Mouse (Mus musculus) stomach, embryonic 16.5 days (tissue): ENCODE measurements at regions not wholly inside any gene's neighbourhood (a gene's known extent, or its start where the extent isn't known, plus 50 kb on each side); places are given as distances from the start of the nearest gene placed in this dataset. TPM values are rescaled to one million over a fixed set of nuclear protein-coding genes. Genes with fewer than 3 reads are reported as not detected.

ENCODE experiments used
- ATAC-seq: fragments of 200-750 bp; cut with Nextera tagmentation; 2 replicates; pipeline ENCODE4 v1.8.0; 2017; ENCODE audit warnings: moderate number of reproducible peaks, moderate TSS enrichment; ENCODE audit not compliant: insufficient read depth, low FRiP score
- H3K27ac ChIP-seq: fragments of 300-500 bp; sonication (generic); 2 replicates; pipeline ENCODE4 v1.5.1; 2014; ENCODE audit warnings: low read length
- H3K27me3 ChIP-seq: fragments of 300-500 bp; sonication (generic); 2 replicates; pipeline ENCODE4 v1.6.1; 2014; ENCODE audit warnings: low read length, control low read depth, mixed read lengths; ENCODE audit not compliant: control insufficient read depth, insufficient read depth
- H3K36me3 ChIP-seq: fragments of 300-500 bp; sonication (generic); 2 replicates; pipeline ENCODE4 v1.6.1; 2014; ENCODE audit warnings: low read length; ENCODE audit not compliant: control insufficient read depth, insufficient read depth
- H3K4me1 ChIP-seq: fragments of 300-500 bp; sonication (generic); 2 replicates; pipeline ENCODE4 v1.6.1; 2014; ENCODE audit warnings: low read length, control low read depth, mixed read lengths; ENCODE audit not compliant: control insufficient read depth, insufficient read depth
- H3K4me2 ChIP-seq: fragments of 300-500 bp; sonication (generic); 2 replicates; pipeline ENCODE4 v1.6.1; 2014; ENCODE audit warnings: low read depth, low read length, mixed read lengths
- H3K4me3 ChIP-seq: fragments of 300-500 bp; sonication (generic); replicated peaks from 2 replicates; pipeline ENCODE4 v1.5.1; 2014; ENCODE audit warnings: mild to moderate bottlenecking, low read length
- H3K9ac ChIP-seq: fragments of 300-500 bp; sonication (generic); 2 replicates; pipeline ENCODE4 v1.6.1; 2014; ENCODE audit warnings: low read length
- H3K9me3 ChIP-seq: fragments of 300-500 bp; sonication (generic); replicated peaks from 2 replicates; pipeline ENCODE4 v1.6.1; 2016; ENCODE audit warnings: low read length, control low read depth; ENCODE audit not compliant: control insufficient read depth
- WGBS: fragments of 180-500 bp; shearing (Covaris S2); extraction: QIAGEN DNeasy Blood & Tissue Kit; methylation state at CpG from one replicate; pipeline ENCODE4 v1.1.7; 2014; 5-methylcytosine and 5-hydroxymethylcytosine counted together
- microRNA-seq: library from miRNA; unstranded; fragments of <30 nt; microRNA quantifications from one replicate; pipeline ENCODE4, GENCODE M21; 2016

GRCm38 (mm10) chr12:94862720-94863119, 829.3 kb upstream of the Flrt2 start:
- Histone ChIP-seq H3K9ac (no peak overlapping the region), H3K4me2 (no peak overlapping the region), H3K36me3 (no peaks in the 10 kb centered on the region), H3K27ac (no peak overlapping the region), H3K4me1 (no peaks in the 10 kb centered on the region), H3K4me3 (no peak overlapping the region), H3K27me3 (no peaks in the 10 kb centered on the region), H3K9me3 (no peaks in the 10 kb centered on the region)
- no peak for ATAC-seq

GRCm38 (mm10) chr12:94910816-94911215, 781.2 kb upstream of the Flrt2 start:
- no peaks in the 10 kb centered on the region for H3K27me3 ChIP-seq
- no peak for ATAC-seq
- H3K4me2 ChIP-seq, result no peak overlapping the region
- no peak overlapping the region for H3K27ac ChIP-seq
- no peak overlapping the region for H3K4me3 ChIP-seq
- no peaks in the 10 kb centered on the region for H3K9me3 ChIP-seq
- H3K36me3 ChIP-seq, result no peaks in the 10 kb centered on the region
- 73% methylated on average over 2 of the region's 2 CpGs for WGBS
- H3K9ac ChIP-seq, result no peak overlapping the region
- no peaks in the 10 kb centered on the region for H3K4me1 ChIP-seq

- Histone ChIP-seq H3K27ac (no peak overlapping the region), H3K4me2 (no peak overlapping the region), H3K36me3 (no peaks in the 10 kb centered on the region), H3K27me3 (no peaks in the 10 kb centered on the region), H3K9me3 (no peaks in the 10 kb centered on the region), H3K4me3 (no peak overlapping the region), H3K4me1 (no peaks in the 10 kb centered on the region), H3K9ac (no peak overlapping the region)
- no peak for ATAC-seq
- WGBS, result 80% methylated on average over 6 of the region's 6 CpGs
Observed at GRCm38 (mm10) chr12:94943067-94943466, 749.0 kb upstream of the Flrt2 start.

Small RNA genes lying in the stretch of these regions (microRNA-seq; reads per million reads assigned to microRNA genes)
- gene Mir8099-2, result not detected
